Mouse (Mus musculus): ENCODE data around the gene Ndufb8. TPM values are rescaled to one million over a fixed set of nuclear protein-coding genes. Genes with fewer than 3 reads are reported as not detected.

The Ndufb8 gene
- polyA plus RNA-seq (2017; shearing (Covaris generic)): 338 TPM

DNA sequence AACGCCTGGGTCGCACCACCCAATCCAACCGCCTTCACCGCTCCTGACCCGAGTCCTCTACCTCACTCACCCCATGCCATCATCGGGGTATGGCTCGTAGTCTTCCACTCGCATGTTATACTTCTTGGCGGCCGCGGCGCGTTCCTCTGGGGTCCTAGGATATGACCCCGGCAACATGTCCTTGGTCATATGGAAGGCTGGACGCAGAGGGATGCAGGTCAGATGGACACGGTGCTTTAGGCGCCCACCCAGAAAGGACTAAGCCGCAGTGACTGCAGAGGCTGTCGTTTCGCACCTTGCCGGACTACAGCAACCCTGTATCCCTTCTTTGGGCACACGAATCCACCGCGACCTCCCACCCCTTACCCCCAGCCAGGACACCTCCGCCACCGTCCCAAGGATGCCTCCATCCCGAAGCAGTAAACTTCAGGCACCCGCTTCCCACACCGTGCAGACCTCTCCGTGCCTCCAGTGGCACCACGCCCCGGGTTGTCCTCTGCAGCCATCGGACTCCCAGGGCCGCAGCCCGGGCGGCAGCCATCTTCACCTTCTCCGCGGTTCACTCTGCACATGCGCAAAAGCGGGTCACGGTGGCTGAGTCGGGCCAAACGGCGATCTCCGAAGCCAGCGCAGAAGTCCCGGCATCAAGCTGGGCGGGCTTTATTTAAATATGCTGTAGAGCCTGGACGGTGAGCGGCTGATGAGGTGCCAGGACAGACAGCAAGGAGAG, at the start of gene Ndufb8:
Gene Ndufb8 (minus strand): TSS at position 580 of the 730 bp plus-strand sequence.

DNA sequence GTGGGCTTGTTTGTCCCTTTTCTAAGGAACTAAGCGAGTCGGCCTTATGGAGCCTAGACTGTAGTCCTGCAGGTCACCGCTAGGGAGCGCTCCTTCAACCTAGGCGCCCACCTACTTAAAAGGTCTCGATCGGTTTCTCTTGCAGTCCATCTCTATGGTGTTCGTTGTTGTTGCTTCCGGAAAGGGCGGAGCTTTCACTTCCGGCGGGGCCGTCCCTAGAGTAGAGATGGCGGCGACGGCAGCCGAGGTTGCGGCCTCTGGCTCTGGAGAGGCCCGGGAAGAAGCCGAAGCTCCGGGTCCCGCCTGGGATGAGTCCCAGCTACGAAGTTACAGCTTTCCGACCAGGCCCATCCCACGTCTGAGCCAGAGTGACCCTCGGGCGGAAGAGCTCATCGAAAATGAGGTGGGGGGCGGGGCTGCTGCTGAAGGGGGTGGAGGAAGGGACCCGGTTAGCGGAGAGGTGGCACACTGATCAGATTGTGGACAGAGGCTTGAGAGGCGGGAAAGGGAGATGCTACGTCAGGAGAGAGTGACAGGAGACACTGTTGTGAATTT, 7.5 kb upstream of the Ndufb8 start, which contains the start of gene Hif1an:
Gene Hif1an (plus strand): TSS at position 199 of the 555 bp plus-strand sequence.

DNA sequence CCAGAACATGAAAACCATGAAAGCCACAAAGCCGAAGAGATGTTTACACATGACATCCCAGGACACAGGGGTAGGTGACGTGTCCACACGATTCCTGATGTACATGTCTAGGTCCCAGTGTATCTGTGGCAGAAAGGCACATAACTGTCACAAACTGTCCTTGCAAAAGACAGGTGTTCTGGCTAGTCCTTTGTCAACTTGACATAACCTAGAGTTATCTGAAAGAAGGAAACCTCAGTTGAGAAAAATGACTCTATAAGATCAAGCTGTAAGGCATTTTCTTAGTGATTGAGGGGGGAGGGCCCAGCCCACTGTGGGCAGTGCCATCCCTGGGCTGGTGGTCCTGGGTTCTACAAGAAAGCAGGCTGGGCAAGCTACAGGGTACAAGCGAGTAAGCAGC, 2.5 kb downstream of the Ndufb8 start, which contains the start of gene Gm20538:
Gene Gm20538 (minus strand): TSS at position 101 of the 400 bp plus-strand sequence.

DNA sequence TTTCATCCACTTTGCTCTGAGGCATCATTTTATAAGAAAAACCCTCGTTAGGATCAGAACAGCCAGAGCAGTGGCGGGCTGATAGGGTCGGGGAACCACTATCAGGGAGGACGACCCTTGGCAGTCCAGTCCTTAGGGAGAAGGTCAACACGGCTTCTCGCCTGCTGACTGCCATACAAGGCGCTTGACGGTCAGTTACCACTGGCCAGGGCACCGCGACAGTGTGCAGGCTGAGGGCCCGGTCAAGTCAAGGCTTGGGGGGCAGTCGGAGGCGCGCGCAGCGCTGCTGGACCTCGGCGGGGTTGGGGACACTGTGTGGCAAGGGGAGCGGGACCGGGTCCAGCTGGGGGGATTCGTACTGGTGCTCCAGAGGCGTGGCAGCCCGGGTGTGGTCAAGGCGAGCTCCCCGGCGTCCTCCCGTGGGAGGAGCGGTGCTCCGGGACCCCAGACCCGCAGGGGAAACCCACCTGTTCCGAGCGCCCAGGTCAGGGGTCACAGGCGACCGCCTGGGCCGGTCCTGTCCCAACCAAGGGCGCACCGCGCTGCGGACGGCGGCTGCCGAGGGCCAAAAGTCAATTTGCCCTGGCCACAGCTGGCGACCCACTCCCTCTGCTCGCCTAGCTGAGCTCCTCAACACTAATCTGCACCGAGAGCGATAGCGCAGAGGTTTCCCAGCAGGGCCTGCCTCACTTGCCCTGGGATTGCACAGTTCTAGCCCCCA, 9.8 kb downstream of the Ndufb8 start, which contains the start of gene Sec31b:
Gene Sec31b (minus strand): TSS at position 544 of the 721 bp plus-strand sequence.

Other genes with a start within 250 kb of the Ndufb8 start
- 0.33 TPM for gene Scd4, start 222.3 kb downstream of the Ndufb8 start, polyA plus RNA-seq (2017; shearing (Covaris generic))
- gene Scd1, start 147.6 kb downstream of the Ndufb8 start, polyA plus RNA-seq (2017; shearing (Covaris generic)): 2.1 TPM
- not detected for gene Wnt8b, start 62.0 kb downstream of the Ndufb8 start, polyA plus RNA-seq (2017; shearing (Covaris generic))
- 5.7 TPM for gene Sec31b, start 9.6 kb downstream of the Ndufb8 start, polyA plus RNA-seq (2017; shearing (Covaris generic))
- gene Gm20538, start 2.6 kb downstream of the Ndufb8 start, polyA plus RNA-seq (2017; shearing (Covaris generic)): 1.7 TPM
- gene Hif1an, start 7.4 kb upstream of the Ndufb8 start, polyA plus RNA-seq (2017; shearing (Covaris generic)): 50.6 TPM
- not detected for gene Pax2, start 200.6 kb upstream of the Ndufb8 start, polyA plus RNA-seq (2017; shearing (Covaris generic))

All from inflammation-experienced regulatory T-cells, adult 16 weeks (primary cell).